Mouse (Mus musculus): ENCODE data around the gene Methig1. TPM values are rescaled to one million over a fixed set of nuclear protein-coding genes. Genes with fewer than 3 reads are reported as not detected.
"Not testable (repeated sequence)": the region's sequence is repeated elsewhere in the genome, so short reads cannot be mapped to it uniquely, and the experiment has no call there.

The Methig1 gene
- polyA plus RNA-seq, 1 experiment from 2014 or later, result not detected

GRCm38 (mm10) chr15:100375066-100375465 is 22.1 kb downstream of the Methig1 start:
- Histone ChIP-seq H3K9me3 (ENCODE audit: control insufficient read depth) (no peaks in the 10 kb centered on the region; the same call in 1 of the 2 replicates), H3K4me3 (ENCODE audit: low read depth, low read length) (no peak overlapping the region), H3K27me3 (replicated peaks; ENCODE audit: control insufficient read depth, insufficient read depth, low read length) (0 out of 2 replicates have a peak, but pooled peaks cover under 1% of the 10 kb centered on the region), H3K9ac (ENCODE audit: low read depth, low read length) (no peak overlapping the region), H3K36me3 (ENCODE audit: control insufficient read depth, insufficient read depth) (no peaks in the 10 kb centered on the region), H3K4me2 (replicated peaks; ENCODE audit: low read depth) (no peak overlapping the region), H3K27ac (ENCODE audit: low read depth, low read length) (no peak overlapping the region), H3K4me1 (replicated peaks; ENCODE audit: control insufficient read depth, insufficient read depth, low read length) (no peaks in the 10 kb centered on the region)
- peak; percentile 80 for TF ChIP-seq CTCF (IDR thresholded peaks at IDR 0.05; ENCODE audit: low read depth)
- no peak for ATAC-seq
- WGBS, result 33% methylated on average over 5 of the region's 5 CpGs

DNA sequence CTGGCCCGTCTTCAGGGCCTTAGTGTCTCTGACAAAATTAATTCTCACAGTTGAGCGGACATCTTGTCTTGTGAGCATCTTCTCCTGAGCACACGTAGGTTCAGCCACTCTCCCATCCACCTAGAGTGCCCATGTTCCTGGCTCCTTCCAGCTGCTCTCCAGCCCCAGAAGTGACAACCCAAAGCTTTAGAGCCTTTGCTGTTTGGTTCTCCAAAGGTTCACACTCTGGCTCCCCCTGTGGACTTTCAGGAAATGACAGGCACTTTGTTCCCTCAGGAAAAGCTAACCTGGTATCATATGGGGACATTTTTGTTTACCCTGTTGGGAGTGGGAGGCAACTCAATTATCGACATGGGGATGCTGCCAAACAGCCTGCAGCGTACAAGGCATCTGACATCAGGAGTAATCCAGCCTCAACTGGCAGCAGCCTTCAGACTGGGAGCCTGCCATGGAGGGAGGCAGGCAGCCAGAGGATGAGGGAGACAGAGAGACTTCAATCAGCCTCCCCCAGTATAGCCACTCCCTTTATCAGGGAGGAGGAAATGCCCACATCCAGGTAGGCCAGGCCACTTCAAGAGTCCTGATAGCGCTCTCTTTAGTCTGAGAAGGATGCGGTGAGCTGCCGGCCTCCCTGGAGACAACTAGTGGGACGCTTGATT is 25.0 kb downstream of the Methig1 start:
- not testable (repeated sequence) for H3K27me3 ChIP-seq (replicated peaks; ENCODE audit: control insufficient read depth, insufficient read depth, low read length); H3K9ac ChIP-seq (ENCODE audit: low read depth, low read length); H3K9me3 ChIP-seq (ENCODE audit: control insufficient read depth); H3K4me1 ChIP-seq (replicated peaks; ENCODE audit: control insufficient read depth, insufficient read depth, low read length); ATAC-seq; H3K4me2 ChIP-seq (replicated peaks; ENCODE audit: low read depth); H3K4me3 ChIP-seq (ENCODE audit: low read depth, low read length); H3K36me3 ChIP-seq (ENCODE audit: control insufficient read depth, insufficient read depth); H3K27ac ChIP-seq (ENCODE audit: low read depth, low read length)
- 22% methylated on average over 3 of the region's 9 CpGs for WGBS
- peak; percentile 41 for TF ChIP-seq CTCF (IDR thresholded peaks at IDR 0.05; ENCODE audit: low read depth)

- Histone ChIP-seq H3K4me2 (replicated peaks; ENCODE audit: low read depth) (no peak overlapping the region), H3K36me3 (ENCODE audit: control insufficient read depth, insufficient read depth) (no peaks in the 10 kb centered on the region), H3K4me1 (replicated peaks; ENCODE audit: control insufficient read depth, insufficient read depth, low read length) (no peaks in the 10 kb centered on the region), H3K27ac (ENCODE audit: low read depth, low read length) (no peak overlapping the region), H3K27me3 (replicated peaks; ENCODE audit: control insufficient read depth, insufficient read depth, low read length) (no peaks in the 10 kb centered on the region), H3K9me3 (ENCODE audit: control insufficient read depth) (no peaks in the 10 kb centered on the region), H3K4me3 (ENCODE audit: low read depth, low read length) (no peak overlapping the region), H3K9ac (ENCODE audit: low read depth, low read length) (no peak overlapping the region)
- 83% methylated on average over 8 of the region's 8 CpGs for WGBS
- TF ChIP-seq CTCF (IDR thresholded peaks at IDR 0.05; ENCODE audit: low read depth), result no peak
- no peak for ATAC-seq
These were observed 26.7 kb downstream of the Methig1 start for GRCm38 (mm10) chr15:100379658-100380057.

- no peak for TF ChIP-seq CTCF (IDR thresholded peaks at IDR 0.05; ENCODE audit: low read depth)
- no peak overlapping the region for H3K9ac ChIP-seq (ENCODE audit: low read depth, low read length)
- no peaks in the 10 kb centered on the region for H3K36me3 ChIP-seq (ENCODE audit: control insufficient read depth, insufficient read depth)
- H3K9me3 ChIP-seq (ENCODE audit: control insufficient read depth), result no peaks in the 10 kb centered on the region
- 39% methylated on average over 2 of the region's 2 CpGs for WGBS
- peak; percentile 48 for ATAC-seq
- no peaks in the 10 kb centered on the region for H3K4me1 ChIP-seq (replicated peaks; ENCODE audit: control insufficient read depth, insufficient read depth, low read length)
- no peaks in the 10 kb centered on the region for H3K27me3 ChIP-seq (replicated peaks; ENCODE audit: control insufficient read depth, insufficient read depth, low read length)
- no peak overlapping the region for H3K4me2 ChIP-seq (replicated peaks; ENCODE audit: low read depth)
- H3K27ac ChIP-seq (ENCODE audit: low read depth, low read length), result no peak overlapping the region
- no peak overlapping the region for H3K4me3 ChIP-seq (ENCODE audit: low read depth, low read length)
These were observed 27.2 kb downstream of the Methig1 start for GRCm38 (mm10) chr15:100380104-100380503.

DNA sequence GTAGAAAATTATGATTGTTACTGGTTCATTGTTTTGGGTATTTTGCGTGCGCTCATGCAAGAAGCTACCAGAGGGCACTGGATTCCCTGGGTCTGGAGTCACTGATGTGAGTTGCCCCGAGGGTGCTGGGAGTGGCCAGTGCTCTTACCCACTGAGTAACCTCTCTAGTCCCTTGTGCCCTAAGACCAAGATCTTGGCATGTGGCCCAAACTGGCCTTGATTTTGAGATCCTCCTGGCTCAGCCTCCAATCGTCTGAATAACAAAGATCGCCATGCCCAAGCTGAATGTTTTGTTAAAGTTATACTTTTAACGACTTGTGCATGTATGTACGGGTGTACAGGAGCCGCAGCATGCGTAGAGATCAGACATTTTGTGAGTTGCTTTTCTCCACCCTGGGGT is 32.8 kb downstream of the Methig1 start:
- no peak overlapping the region for H3K4me3 ChIP-seq (ENCODE audit: low read depth, low read length)
- no peak overlapping the region for H3K4me2 ChIP-seq (replicated peaks; ENCODE audit: low read depth)
- no peak for ATAC-seq
- WGBS, result 91% methylated on average over 9 of the region's 9 CpGs
- no peak overlapping the region for H3K9ac ChIP-seq (ENCODE audit: low read depth, low read length)
- H3K4me1 ChIP-seq (replicated peaks; ENCODE audit: control insufficient read depth, insufficient read depth, low read length), result no peaks in the 10 kb centered on the region
- H3K36me3 ChIP-seq (ENCODE audit: control insufficient read depth, insufficient read depth), result no peaks in the 10 kb centered on the region
- no peak overlapping the region for H3K27ac ChIP-seq (ENCODE audit: low read depth, low read length)
- H3K9me3 ChIP-seq (ENCODE audit: control insufficient read depth), result no peaks in the 10 kb centered on the region
- no peaks in the 10 kb centered on the region for H3K27me3 ChIP-seq (replicated peaks; ENCODE audit: control insufficient read depth, insufficient read depth, low read length)
- TF ChIP-seq CTCF (IDR thresholded peaks at IDR 0.05; ENCODE audit: low read depth), result no peak

GRCm38 (mm10) chr15:100387544-100388223 is 34.7 kb downstream of the Methig1 start:
- Histone ChIP-seq H3K4me1 (replicated peaks; ENCODE audit: control insufficient read depth, insufficient read depth, low read length) (no peaks in the 10 kb centered on the region), H3K27ac (ENCODE audit: low read depth, low read length) (no peak overlapping the region), H3K9ac (ENCODE audit: low read depth, low read length) (no peak overlapping the region), H3K36me3 (ENCODE audit: control insufficient read depth, insufficient read depth) (no peaks in the 10 kb centered on the region), H3K4me3 (ENCODE audit: low read depth, low read length) (no peak overlapping the region), H3K9me3 (ENCODE audit: control insufficient read depth) (no peaks in the 10 kb centered on the region), H3K27me3 (replicated peaks; ENCODE audit: control insufficient read depth, insufficient read depth, low read length) (no peaks in the 10 kb centered on the region), H3K4me2 (replicated peaks; ENCODE audit: low read depth) (no peak overlapping the region)
- ATAC-seq, result no peak
- TF ChIP-seq CTCF (IDR thresholded peaks at IDR 0.05; ENCODE audit: low read depth), result no peak
- WGBS, result 77% methylated on average over 17 of the region's 17 CpGs
